ENCODE assay signal across 8 mouse cellular contexts in genomic region chr5:72559544-72560049, GRCm38 (mm10). TPM values are rescaled to one million over a fixed set of nuclear protein-coding genes. Genes with fewer than 3 reads are reported as not detected.
DNase-seq lines count a peak whose midpoint lies in the region; ATAC-seq and TF ChIP-seq lines count a peak whose summit lies in the region.

Gene Nfxl1 (minus strand): TSS chr5:72559684.

- peaks cover 16% of the 10 kb centered on the region for H3K36me3 ChIP-seq in hindbrain, embryonic 10.5 days
- H3K36me3 ChIP-seq in lung, postnatal 0 days (ENCODE audit: insufficient read depth, low read length), result no peaks in the 10 kb centered on the region; the same call in 1 of the 2 replicates

- peak within 1 kb of the TSS; percentile 94 for H3K4me3 ChIP-seq in hindbrain, embryonic 10.5 days
- H3K4me3 ChIP-seq in lung, postnatal 0 days (ENCODE audit: low read depth, low read length), result peak within 1 kb of the TSS; percentile 81

- peak; percentile 99 for DNase-seq in MN1 (ENCODE audit: low spot score)
- peak; percentile 95 for DNase-seq in cerebellum, adult 9-10 months
- DNase-seq in hindbrain, embryonic 10.5 days (ENCODE audit: low spot score), result peak; percentile 98
- DNase-seq in layer of hippocampus, adult 9-11 months, result peak; percentile 96
- peak; percentile 99 for DNase-seq in lung, postnatal 0 days (ENCODE audit: low spot score)
- peak; percentile 91 for DNase-seq in ovary, postnatal 14 days (ENCODE audit: low spot score)
- peak; percentile 96 for DNase-seq in thymus, postnatal 14 days

- TF ChIP-seq EP300 in lung, postnatal 0 days (IDR thresholded peaks at IDR 0.05), result no peak

- peak; percentile 98 for ATAC-seq in frontal cortex, adult (ENCODE audit: low TSS enrichment)
- peak; percentile 97 for ATAC-seq in lung, postnatal 0 days

- no peaks in the 10 kb centered on the region for H3K27me3 ChIP-seq in hindbrain, embryonic 10.5 days (ENCODE audit: insufficient read depth, poor library complexity, severe bottlenecking)
- H3K27me3 ChIP-seq in lung, postnatal 0 days (replicated peaks; ENCODE audit: insufficient read depth, low read length), result no peaks in the 10 kb centered on the region

- peak within 1 kb of the TSS; percentile 98 for H3K4me2 ChIP-seq in lung, postnatal 0 days (replicated peaks; ENCODE audit: low read depth, low read length)

- under 1% methylated on average over 42 of the region's 42 CpGs for WGBS in hindbrain, embryonic 10.5 days
- under 1% methylated on average over 42 of the region's 42 CpGs for WGBS in lung, postnatal 0 days

- TF ChIP-seq CTCF in lung, postnatal 0 days (IDR thresholded peaks at IDR 0.05), result no peak

- peaks cover 13% of the 10 kb centered on the region for H3K4me1 ChIP-seq in hindbrain, embryonic 10.5 days (replicated peaks)
- no peaks in the 10 kb centered on the region for H3K4me1 ChIP-seq in lung, postnatal 0 days (ENCODE audit: insufficient read depth, low read depth, low read length)

- H3K9ac ChIP-seq in lung, postnatal 0 days (replicated peaks; ENCODE audit: low read depth), result peak within 1 kb of the TSS; percentile 85

- peak within 1 kb of the TSS; percentile 97 for H3K27ac ChIP-seq in hindbrain, embryonic 10.5 days
- H3K27ac ChIP-seq in lung, postnatal 0 days (ENCODE audit: low read length), result peak within 1 kb of the TSS; percentile 40; the same call in 1 of the 2 replicates

- H3K9me3 ChIP-seq in hindbrain, embryonic 10.5 days, result no peaks in the 10 kb centered on the region
- H3K9me3 ChIP-seq in lung, postnatal 0 days (ENCODE audit: low read length), result no peaks in the 10 kb centered on the region

RNA-seq across cellular contexts. Expression of gene Nfxl1, which starts in this region (rescaled TPM):
- 14.9 and 18.1 TPM in 2 replicates for polyA plus RNA-seq in hindbrain, embryonic 10.5 days (2016; fragmentation: Nextera tagmentation; extraction: Ambion mirVana)
- polyA plus RNA-seq in lung, postnatal 0 days (2015; fragmentation: Nextera tagmentation; extraction: Ambion mirVana), result 9.3 and 9.5 TPM in 2 replicates

Comparison
In these comparisons a context has a peak if more than half of its experiments do, and no peak if none do; other contexts are left out.
1. Peak in every context shown above with its lines: DNase-seq, ATAC-seq, H3K4me3 ChIP-seq and H3K27ac ChIP-seq.